Mouse (Mus musculus) embryonic facial prominence, embryonic 13.5 days (tissue): ENCODE measurements at regions not wholly inside any gene's neighbourhood (a gene's known extent, or its start where the extent isn't known, plus 50 kb on each side); places are given as distances from the start of the nearest gene placed in this dataset.

Source experiments
- ATAC-seq: fragments of 200-750 bp; cut with Nextera tagmentation; 2 replicates; pipeline ENCODE4 v1.8.0; 2017; ENCODE audit warnings: low read depth; ENCODE audit not compliant: insufficient number of reproducible peaks, insufficient read depth, low FRiP score, low TSS enrichment
- H3K27ac ChIP-seq: fragments of 300-500 bp; sonication (generic); 2 replicates; pipeline ENCODE4 v1.5.1; 2015; ENCODE audit warnings: moderate library complexity, mild to moderate bottlenecking, inconsistent platforms
- H3K27me3 ChIP-seq: fragments of 300-500 bp; sonication (generic); 2 replicates; pipeline ENCODE4 v1.6.1; 2015; ENCODE audit warnings: mild to moderate bottlenecking, inconsistent platforms
- H3K36me3 ChIP-seq: fragments of 300-500 bp; sonication (generic); 2 replicates; pipeline ENCODE4 v1.6.1; 2015; ENCODE audit warnings: mild to moderate bottlenecking, inconsistent platforms
- H3K4me1 ChIP-seq: fragments of 300-500 bp; sonication (generic); 2 replicates; pipeline ENCODE4 v1.6.1; 2015; ENCODE audit warnings: inconsistent platforms
- H3K4me2 ChIP-seq: fragments of 300-500 bp; sonication (generic); 2 replicates; pipeline ENCODE4 v1.6.1; 2015; ENCODE audit warnings: moderate library complexity, mild to moderate bottlenecking, inconsistent platforms
- H3K4me3 ChIP-seq: fragments of 300-500 bp; sonication (generic); 2 replicates; pipeline ENCODE4 v1.5.1; 2015; ENCODE audit warnings: mild to moderate bottlenecking, inconsistent platforms
- H3K9ac ChIP-seq: fragments of 300-500 bp; sonication (generic); 2 replicates; pipeline ENCODE4 v1.6.1; 2015; ENCODE audit warnings: mild to moderate bottlenecking, inconsistent platforms
- H3K9me3 ChIP-seq: fragments of 300-500 bp; sonication (generic); 2 replicates; pipeline ENCODE4 v1.6.1; 2016; ENCODE audit warnings: inconsistent platforms
- WGBS: fragments of 180-500 bp; shearing (Covaris S2); methylation state at CpG from one replicate; pipeline ENCODE4 v1.1.7; 2015; ENCODE audit warnings: mixed read lengths; 5-methylcytosine and 5-hydroxymethylcytosine counted together

- Histone ChIP-seq H3K36me3 (no peaks in the 10 kb centered on the region), H3K27ac (no peak overlapping the region), H3K4me3 (no peak overlapping the region), H3K9me3 (peaks cover 20% of the 10 kb centered on the region), H3K4me1 (no peaks in the 10 kb centered on the region), H3K9ac (no peak overlapping the region), H3K27me3 (no peaks in the 10 kb centered on the region), H3K4me2 (no peak overlapping the region)
- ATAC-seq = no peak
- 77% methylated on average over 3 of the region's 3 CpGs for WGBS
Observed at GRCm38 (mm10) chr10:98841860-98842259, 72.3 kb upstream of the Atp2b1 start.

- Histone ChIP-seq H3K4me1 (no peaks in the 10 kb centered on the region), H3K27ac (no peak overlapping the region), H3K4me3 (no peak overlapping the region), H3K4me2 (no peak overlapping the region), H3K9ac (no peak overlapping the region), H3K9me3 (peaks cover 20% of the 10 kb centered on the region), H3K36me3 (no peaks in the 10 kb centered on the region), H3K27me3 (no peaks in the 10 kb centered on the region)
- WGBS = 93% methylated on average over 1 of the region's 1 CpGs
- ATAC-seq = no peak
Observed at GRCm38 (mm10) chr10:98842721-98843120, 71.5 kb upstream of the Atp2b1 start.

GRCm38 (mm10) chr10:98849851-98850250 lies 64.4 kb upstream of the Atp2b1 start:
- Histone ChIP-seq H3K9ac (no peak overlapping the region), H3K9me3 (peaks cover under 1% of the 10 kb centered on the region; the same call in 1 of the 2 replicates), H3K4me3 (no peak overlapping the region), H3K4me2 (no peak overlapping the region), H3K4me1 (no peaks in the 10 kb centered on the region), H3K27ac (no peak overlapping the region), H3K27me3 (no peaks in the 10 kb centered on the region), H3K36me3 (no peaks in the 10 kb centered on the region)
- ATAC-seq = no peak
- 88% methylated on average over 3 of the region's 3 CpGs for WGBS

- Histone ChIP-seq H3K27ac (no peak overlapping the region), H3K9ac (no peak overlapping the region), H3K4me3 (no peak overlapping the region), H3K36me3 (no peaks in the 10 kb centered on the region), H3K4me2 (no peak overlapping the region), H3K4me1 (no peaks in the 10 kb centered on the region), H3K9me3 (no peaks in the 10 kb centered on the region), H3K27me3 (no peaks in the 10 kb centered on the region)
- no peak for ATAC-seq
- 45% methylated on average over 3 of the region's 3 CpGs for WGBS
Observed at GRCm38 (mm10) chr10:98857395-98857794, 56.8 kb upstream of the Atp2b1 start.

GRCm38 (mm10) chr10:98861521-98861920 lies 52.7 kb upstream of the Atp2b1 start:
- no peak overlapping the region for H3K9ac ChIP-seq
- no peaks in the 10 kb centered on the region for H3K27me3 ChIP-seq
- H3K4me1 ChIP-seq = no peaks in the 10 kb centered on the region
- H3K36me3 ChIP-seq = no peaks in the 10 kb centered on the region
- WGBS = 85% methylated on average over 10 of the region's 10 CpGs
- no peak overlapping the region for H3K27ac ChIP-seq
- no peak overlapping the region for H3K4me3 ChIP-seq
- ATAC-seq = no peak
- no peaks in the 10 kb centered on the region for H3K9me3 ChIP-seq
- no peak overlapping the region for H3K4me2 ChIP-seq

- WGBS = 68% methylated on average over 4 of the region's 4 CpGs
- no peaks in the 10 kb centered on the region for H3K27me3 ChIP-seq
Observed at GRCm38 (mm10) chr10:98862712-98863111, 51.5 kb upstream of the Atp2b1 start.

GRCm38 (mm10) chr10:98864384-98864783 lies 49.8 kb upstream of the Atp2b1 start:
- no peak overlapping the region for H3K4me3 ChIP-seq
- H3K9me3 ChIP-seq = no peaks in the 10 kb centered on the region
- WGBS = 80% methylated on average over 5 of the region's 5 CpGs
- H3K27ac ChIP-seq = no peak overlapping the region
- no peak overlapping the region for H3K4me2 ChIP-seq
- no peak overlapping the region for H3K9ac ChIP-seq
- H3K4me1 ChIP-seq = no peaks in the 10 kb centered on the region
- H3K36me3 ChIP-seq = no peaks in the 10 kb centered on the region
- ATAC-seq = no peak
- no peaks in the 10 kb centered on the region for H3K27me3 ChIP-seq

More at GRCm38 (mm10) chr10:98862712-98863111, 51.5 kb upstream of the Atp2b1 start:
- Histone ChIP-seq H3K9me3 (no peaks in the 10 kb centered on the region), H3K27ac (no peak overlapping the region), H3K4me3 (no peak overlapping the region), H3K9ac (no peak overlapping the region), H3K36me3 (no peaks in the 10 kb centered on the region), H3K4me2 (no peak overlapping the region), H3K4me1 (no peaks in the 10 kb centered on the region)
- ATAC-seq = no peak
